Mouse (Mus musculus) kidney, postnatal 10 days (tissue): ENCODE measurements around the gene Lrfn2.

Experiments
- DNase-seq: peaks from one replicate; pipeline ENCODE4 v3.0.0; 2021; ENCODE audit warnings: mixed read lengths

Gene Lrfn2

GRCm38 (mm10) chr17:48971296-48971695, 39.1 kb downstream of the Lrfn2 start:
- no peak for DNase-seq

GRCm38 (mm10) chr17:48972866-48973265, 40.7 kb downstream of the Lrfn2 start:
- no peak for DNase-seq

- DNase-seq: no peak
Measured at GRCm38 (mm10) chr17:48973394-48973793, 41.2 kb downstream of the Lrfn2 start.

GRCm38 (mm10) chr17:48975055-48975454, 42.9 kb downstream of the Lrfn2 start:
- DNase-seq: no peak

- DNase-seq: no peak
Measured at GRCm38 (mm10) chr17:48976611-48977022, 44.4 kb downstream of the Lrfn2 start.

- no peak for DNase-seq
Measured at GRCm38 (mm10) chr17:48995256-48995993, 63.2 kb downstream of the Lrfn2 start.

- DNase-seq: no peak
Measured at GRCm38 (mm10) chr17:48999463-49000227, 67.5 kb downstream of the Lrfn2 start.

GRCm38 (mm10) chr17:49009384-49010073, 77.3 kb downstream of the Lrfn2 start:
- DNase-seq: no peak

GRCm38 (mm10) chr17:49013876-49014600, 81.9 kb downstream of the Lrfn2 start:
- no peak for DNase-seq

- DNase-seq: no peak
Measured at GRCm38 (mm10) chr17:49015368-49015767, 83.2 kb downstream of the Lrfn2 start.

- no peak for DNase-seq
Measured at GRCm38 (mm10) chr17:49016229-49016628, 84.0 kb downstream of the Lrfn2 start.

GRCm38 (mm10) chr17:49017438-49018415, 85.5 kb downstream of the Lrfn2 start:
- DNase-seq: no peak

- DNase-seq: no peak
Measured at GRCm38 (mm10) chr17:49018774-49019488, 86.8 kb downstream of the Lrfn2 start.

- DNase-seq: peak; percentile 65
Measured at GRCm38 (mm10) chr17:49029556-49030268, 97.5 kb downstream of the Lrfn2 start.

GRCm38 (mm10) chr17:49030269-49030615, 98.1 kb downstream of the Lrfn2 start:
- DNase-seq: no peak

- DNase-seq: no peak
Measured at GRCm38 (mm10) chr17:49030841-49031240, 98.7 kb downstream of the Lrfn2 start.

- DNase-seq: peak; percentile 50
Measured at GRCm38 (mm10) chr17:49031790-49032189, 99.6 kb downstream of the Lrfn2 start.

- DNase-seq: peak; percentile 83
Measured at GRCm38 (mm10) chr17:49033276-49033675, 101.1 kb downstream of the Lrfn2 start.

- DNase-seq: peak; percentile 35
Measured at GRCm38 (mm10) chr17:49033686-49034250, 101.6 kb downstream of the Lrfn2 start.

GRCm38 (mm10) chr17:49035052-49035451, 102.9 kb downstream of the Lrfn2 start:
- no peak for DNase-seq
